Mouse (Mus musculus): Measurements from ENCODE around the gene Pnma1.

Gene Pnma1

DNA sequence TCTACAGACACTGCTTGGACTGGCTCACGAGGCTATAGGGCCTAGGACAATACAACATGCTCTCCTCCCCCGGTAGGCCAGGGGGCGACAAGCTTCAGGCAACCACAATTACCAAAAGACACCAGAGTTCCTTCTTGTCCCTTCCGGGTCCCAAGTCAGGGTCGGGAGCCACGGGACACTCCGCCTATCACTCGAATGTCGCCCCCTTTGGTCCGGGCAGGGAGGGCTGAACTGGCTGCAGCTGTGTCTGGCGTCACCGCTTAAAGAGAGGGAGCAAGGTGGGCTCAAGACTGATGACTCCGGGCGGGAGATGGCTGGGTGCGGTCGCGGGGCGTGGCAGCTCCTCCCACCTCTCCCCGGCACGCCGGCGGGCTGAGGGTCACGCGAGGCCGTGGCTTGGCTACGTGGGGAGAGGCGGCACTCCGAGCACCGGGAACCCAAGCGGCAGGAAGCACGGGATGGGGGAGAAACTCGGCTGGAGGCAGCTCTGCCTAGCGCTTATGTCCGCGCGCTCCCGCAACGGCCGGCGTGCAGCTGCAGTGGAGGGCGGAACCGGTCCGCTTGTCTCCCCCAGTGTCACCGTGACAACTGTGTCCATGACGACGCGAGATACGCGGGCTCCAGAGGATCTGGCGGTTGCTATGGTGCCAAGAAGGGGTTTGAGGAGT lies at the start of gene Pnma1:
Gene Pnma1 (minus strand): TSS at position 536 of the 668 bp plus-strand sequence.
- DNase-seq: peak; percentile 76 to 81

DNA sequence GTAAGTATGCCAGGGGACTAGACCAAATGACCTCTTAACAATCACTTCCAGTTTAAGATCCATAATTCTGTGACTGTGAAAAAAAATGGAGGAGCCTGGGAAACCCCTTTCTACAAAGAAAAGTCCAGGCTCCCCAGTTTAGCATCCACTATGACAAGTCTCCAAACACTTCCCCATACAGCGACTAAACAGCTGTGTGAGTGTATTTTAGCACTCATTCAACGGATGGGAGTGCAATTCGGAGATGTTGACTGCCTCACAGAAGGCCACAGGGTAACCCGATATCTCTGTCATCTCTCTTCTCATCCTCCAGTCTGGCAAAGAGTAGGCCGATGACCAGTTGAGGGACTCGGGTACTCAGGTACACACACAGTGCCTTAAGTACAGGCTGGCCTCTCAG lies 46.9 kb upstream of the Pnma1 start:
- DNase-seq: no peak

DNA sequence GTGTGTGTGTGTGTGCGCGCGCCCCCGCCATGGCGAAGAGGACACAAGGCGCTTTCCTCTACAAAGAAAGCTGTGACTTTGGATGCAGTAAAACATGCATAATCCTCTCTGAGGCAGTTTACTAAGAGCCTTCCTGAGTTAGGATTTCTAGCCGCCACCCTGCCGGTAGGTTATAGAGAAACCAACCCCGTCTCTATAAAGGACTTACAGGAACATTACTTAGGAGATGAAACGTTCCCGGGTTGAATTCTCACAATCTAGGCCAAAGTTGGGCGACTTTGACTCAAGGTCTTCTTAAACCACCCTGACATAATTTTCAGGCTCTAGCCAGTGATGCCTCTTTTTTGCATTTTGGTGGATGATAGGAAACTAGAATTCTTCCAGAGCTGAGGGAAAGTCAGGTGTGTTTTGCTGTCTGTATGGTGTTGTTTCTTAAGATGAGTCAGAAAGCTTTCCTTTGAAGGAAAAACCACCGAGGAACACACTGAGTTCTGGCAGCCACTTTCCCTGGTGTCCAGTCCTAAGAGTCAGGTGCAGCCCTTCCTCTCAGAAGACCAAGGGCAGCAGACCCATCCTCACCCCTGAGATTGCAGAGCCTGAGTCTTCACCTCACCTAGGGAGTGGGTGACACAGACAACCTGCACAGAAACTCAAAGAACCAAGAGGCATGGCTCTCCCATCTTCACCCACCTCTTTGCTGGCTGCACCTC lies 46.3 kb upstream of the Pnma1 start:
- DNase-seq: no peak

DNA sequence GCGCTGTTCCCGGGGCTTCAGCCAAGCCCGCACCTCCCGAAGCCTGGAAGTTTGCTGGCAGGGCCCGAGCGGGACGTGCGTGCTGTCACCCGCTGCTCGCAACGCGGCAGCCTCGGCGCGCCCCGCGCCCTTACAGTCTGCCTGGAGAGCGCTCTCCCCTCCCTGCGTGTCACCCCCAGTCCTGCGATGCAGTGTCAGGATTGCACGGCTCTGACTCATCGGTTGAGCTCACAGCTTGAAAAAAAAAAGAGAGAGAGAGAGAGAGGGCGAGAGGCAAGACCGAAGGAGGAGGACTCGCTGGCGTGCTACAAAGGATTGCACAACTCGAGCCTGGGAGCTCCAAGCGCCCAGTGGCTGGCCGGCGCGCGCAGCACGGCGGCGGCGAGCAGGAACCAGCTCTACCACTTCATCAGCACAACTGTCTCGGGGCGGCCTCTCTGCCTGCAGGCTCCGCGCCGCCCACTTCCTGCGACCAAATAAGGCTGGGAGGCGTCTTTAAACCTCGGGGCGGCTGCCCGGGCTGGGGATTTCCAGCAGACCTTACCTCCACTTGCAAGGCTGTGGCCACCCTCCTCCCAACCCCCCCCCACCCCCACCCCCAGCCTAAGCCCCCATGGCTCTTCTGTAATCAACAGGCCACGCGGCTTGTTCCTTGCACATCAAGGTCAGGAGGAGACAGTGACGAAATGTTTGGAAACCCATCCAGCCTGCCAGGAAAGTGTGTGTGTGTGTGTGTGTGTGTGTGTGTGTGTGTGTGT lies 45.5 kb upstream of the Pnma1 start:
- DNase-seq: peak; percentile 95 to 99

DNA sequence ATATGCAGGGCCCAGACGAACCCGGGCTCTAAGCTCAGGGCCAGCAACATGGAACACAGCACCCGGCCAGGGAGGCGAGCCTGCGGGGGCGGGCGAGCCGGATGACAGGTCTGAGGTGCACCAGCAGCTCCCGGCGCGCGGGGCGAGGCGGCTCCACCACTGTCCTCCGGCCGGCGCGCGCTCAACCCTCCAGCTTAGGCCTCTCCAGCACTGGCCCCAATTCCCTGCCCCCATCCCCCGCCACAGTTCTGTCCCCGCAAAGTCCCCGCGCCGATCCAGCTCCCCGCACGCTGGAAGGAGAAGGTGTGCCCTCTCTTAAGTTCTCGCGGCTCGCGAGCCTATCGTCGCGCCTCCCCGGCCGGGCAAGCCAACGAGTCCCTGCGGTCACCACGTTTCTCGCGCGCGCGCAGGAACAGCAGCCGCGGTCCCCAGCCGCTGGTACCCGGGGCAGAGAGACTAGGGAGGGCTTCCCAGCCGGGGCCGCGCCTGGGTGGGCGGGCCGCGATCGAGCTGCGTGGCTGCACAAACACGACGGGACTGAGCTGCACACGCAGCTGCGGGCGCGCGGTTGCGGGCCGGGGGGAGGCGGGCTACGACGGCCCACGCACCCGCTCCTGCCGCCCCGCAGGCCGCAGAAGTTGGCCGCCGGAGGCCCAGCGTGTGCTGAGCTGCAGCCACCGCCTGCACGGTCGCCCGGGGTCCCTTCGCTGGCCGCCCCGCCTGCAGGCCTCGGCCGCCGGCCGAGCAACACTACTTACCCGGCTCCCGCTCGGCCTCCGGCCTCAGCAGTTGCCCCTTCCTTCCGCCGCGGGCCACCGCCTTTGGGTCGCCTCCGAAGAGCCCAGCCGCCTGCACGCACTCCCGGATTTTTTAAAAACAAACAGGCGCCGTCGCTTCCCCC lies 44.7 kb upstream of the Pnma1 start:
- DNase-seq: peak; percentile 85

DNA sequence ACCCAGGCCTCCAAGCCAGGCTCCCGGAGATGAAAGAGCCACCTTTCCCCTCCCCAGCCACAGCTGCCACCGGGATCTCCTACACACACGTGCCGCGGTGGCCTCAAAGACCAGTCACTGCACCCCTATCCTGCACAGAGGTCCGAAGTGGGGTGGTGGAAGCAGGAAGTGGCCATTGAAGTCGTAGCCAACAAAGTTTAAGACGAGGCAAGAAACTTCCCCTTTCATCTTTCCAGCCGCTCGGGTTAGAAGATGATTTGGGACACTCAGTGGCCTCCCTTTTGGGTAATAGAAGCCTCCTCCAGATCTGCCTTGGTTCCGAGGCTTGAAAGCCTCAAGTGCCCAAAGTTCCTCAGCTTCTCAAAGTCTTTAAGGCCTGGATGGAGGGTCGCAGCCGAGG lies 44.0 kb upstream of the Pnma1 start:
- DNase-seq: peak in 1 of 2 experiments; percentile 47

DNA sequence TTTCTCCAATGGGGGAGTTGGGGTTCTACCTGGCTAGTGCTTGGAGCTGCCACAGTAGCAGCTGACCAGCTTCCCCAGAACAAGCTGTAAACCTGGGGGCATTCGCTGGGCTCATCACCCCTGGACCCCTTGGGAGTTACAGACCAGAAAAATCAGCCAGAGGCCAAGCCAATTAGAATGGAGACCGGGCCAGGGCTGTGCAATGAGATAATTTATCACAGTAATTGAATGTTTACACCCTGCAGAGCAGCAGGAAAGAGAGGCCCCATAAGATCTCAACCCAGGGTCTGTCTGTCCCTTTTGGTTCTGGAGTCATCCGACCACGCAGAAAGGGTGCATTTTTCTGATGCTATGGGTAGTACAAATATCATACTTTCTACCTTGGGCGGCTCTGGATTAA lies 43.5 kb upstream of the Pnma1 start:
- DNase-seq: no peak

DNA sequence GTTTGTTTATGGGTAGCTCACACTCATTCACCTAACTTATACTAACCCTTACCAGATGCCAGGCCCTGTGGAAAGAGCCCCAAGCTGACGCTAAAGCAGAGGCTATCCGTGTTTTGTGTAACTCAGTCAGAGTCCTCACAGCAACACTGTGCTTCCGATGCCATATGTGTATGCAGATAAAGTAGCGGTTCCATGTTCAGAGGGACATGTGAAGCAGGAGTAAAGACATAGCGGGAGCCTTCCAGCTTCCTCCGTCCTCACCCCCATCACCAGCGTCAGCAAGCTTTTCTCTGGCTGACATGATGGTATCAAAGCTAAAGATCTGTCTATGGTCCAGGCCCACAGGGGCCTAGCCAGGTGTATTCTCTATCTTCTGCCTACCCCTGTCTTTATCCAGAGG lies 42.9 kb upstream of the Pnma1 start:
- no peak for DNase-seq

DNA sequence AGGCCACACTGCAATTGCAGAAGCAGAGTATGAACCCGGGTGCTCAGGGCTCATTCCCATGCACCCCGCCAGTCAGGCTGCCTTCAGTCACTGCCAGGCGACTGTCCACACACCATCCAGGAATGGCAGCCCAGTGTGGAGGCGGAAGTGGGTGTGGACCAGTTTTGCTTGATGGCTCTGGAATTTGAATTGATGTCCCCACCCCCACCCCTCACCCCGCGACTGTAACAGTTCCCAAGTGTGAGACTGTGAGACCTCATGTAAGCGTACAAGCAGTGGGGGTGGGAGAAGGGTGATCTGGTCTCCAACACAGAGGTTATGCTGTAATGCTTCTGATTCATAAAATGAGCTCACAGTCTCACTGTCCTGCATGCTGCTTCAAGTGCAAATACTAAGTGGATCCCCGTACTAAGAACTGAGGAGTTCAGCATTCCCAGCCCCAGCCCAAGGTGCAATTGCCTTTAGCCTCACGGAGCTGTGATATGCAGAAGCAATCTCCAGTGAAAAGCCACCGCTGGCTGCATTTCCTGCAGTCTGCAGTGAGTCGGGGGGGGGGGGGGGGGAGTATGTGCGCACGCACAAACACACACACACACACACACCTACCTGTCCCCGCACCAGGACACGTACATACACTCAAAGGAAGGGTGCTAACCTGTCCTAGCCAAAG lies 42.0 kb upstream of the Pnma1 start:
- peak in 1 of 2 experiments; percentile 74 for DNase-seq

DNA sequence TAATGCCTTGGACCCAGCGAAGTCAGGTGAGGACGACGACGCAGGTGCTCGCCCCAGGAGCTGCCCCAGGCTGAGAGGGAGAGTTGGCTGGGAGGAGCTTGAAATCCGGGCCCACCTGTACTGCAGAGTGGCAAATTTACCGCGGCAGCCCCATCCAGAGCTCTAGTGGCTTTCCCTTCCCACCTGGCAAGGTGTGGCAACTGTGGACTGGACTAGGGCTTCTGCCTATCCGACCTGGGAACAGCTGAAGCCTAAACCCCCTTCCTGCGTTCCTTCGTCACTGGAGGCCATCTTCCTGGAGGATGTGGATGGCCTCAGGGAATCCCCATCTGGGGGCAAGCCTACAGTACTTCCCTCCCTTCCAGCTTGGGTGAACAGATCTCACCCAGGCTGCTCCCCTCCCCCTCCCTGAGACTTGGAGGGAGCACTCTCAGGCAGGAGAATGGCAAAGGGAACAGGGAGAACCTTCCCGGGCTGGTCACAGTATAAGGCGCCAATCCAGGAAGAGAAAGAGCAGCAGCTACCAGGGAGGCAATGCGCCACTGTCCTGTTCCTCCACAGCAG lies 40.7 kb upstream of the Pnma1 start:
- DNase-seq: no peak

DNA sequence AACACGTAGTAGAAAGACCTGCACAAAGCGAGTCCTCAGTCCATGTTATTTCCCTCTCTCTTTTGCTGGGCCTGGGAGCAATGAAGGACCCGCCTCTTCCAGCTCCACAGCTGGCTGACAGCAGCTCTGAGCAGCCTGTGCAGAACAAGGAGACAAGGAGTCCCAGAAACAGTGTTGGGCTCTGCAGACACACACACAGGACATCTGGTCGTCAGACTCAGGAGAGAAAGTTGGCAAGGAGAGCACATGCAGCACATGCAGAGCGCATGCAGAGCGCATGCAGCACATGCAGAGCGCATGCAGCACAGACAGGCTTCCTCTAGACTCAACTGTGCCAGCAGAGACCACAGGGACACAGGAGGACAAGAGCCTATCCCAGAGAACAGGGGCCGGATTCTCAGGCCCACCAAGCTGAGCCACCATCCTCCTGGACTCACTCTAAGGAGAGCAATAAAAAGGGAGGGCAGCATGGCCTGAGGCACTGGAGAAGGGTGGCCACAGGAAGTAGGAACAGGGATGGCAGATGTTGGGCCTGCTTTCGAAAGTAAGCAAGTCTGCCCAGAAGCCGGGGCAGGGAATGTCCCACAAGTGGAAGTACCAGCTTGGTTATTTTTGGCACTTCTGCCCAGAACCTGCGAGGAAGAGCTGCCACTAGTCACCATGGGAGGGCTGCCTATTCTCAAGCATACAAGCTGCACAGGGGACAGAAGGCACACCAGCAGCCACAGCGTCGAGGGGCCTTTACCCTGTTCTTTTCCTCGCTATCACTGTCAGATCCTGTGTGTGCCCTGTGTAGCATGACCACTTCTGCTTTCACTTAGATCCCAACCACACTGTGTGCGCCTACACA lies 39.7 kb upstream of the Pnma1 start:
- peak in 1 of 2 experiments; percentile 68 for DNase-seq

DNA sequence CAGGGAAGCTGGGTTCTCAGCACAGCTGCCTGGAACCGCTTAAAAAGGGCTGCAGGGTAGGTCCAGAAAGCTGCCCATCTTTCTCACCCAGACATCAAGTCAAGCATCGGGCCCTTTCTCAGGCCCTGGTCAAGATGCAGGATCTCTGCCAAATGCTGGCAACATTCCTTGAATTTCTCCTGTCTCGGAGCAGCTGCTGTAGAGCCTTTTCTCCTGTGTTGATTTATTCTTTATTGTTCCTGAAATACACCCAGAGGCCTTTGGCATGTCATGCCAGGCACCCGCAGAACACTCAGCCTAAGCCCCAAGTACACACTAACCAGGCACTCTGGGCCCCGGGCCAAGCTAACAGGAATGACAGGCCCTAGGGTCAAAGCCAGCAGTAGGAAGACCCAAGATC lies 38.7 kb upstream of the Pnma1 start:
- peak; percentile 80 to 91 for DNase-seq

DNA sequence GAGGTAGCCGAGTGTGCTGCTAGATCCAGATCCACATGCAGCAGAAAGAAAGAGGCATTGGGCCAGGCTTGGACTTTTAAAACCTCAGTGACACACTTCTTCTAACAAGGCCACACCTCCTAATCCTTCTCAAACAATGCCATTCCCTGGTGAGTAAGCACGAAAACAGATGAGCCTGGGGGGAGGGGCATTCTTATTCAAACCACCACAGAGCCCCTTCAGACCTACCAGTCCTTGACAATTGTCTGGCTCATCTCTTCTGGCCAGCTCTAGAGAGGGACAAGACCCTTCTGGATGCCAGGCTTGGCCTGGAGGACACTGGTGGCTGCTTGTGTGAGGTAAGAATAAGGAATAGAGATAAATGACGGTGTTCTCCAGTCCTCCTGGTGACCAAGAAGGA lies 38.2 kb upstream of the Pnma1 start:
- no peak for DNase-seq

DNA sequence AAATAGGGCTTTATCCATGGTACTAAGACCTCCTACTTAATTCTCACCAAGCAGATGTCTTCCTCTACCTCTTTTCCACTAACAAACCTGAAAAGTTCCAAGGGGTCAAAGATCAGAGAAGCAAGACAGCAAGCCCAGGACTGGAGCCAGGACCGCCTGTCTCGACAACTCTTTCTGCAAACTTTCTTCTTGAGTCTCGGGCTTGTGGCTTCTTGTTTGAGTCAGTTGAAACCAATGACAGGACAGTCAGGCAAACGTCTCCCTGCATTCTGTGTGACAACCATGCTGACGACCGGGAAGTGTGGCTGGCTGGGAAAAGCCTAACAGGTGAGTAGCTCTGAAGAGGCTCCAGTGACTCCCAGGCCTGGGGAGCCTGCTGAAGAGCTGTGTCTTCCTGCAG lies 37.3 kb upstream of the Pnma1 start:
- DNase-seq: no peak

DNA sequence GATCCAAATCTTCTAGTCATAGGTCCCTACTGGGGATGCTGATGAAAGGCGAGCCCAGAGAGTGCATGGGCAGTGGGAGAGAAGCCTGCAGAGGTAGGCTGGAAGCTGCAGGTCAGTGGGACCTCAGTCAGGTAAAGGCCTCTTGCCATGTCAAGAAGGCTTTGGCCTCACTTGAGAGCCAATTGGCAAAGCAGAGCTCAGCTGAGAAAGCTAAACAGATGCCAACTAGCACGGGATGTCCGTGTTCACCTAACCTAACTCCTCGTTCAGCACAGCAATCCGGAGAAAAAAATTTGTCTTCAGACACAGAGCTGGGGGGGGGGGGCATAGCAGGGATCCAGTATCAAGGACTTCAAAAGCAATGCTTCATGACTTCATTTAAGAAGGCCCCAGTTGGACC lies 36.7 kb upstream of the Pnma1 start:
- no peak for DNase-seq

DNA sequence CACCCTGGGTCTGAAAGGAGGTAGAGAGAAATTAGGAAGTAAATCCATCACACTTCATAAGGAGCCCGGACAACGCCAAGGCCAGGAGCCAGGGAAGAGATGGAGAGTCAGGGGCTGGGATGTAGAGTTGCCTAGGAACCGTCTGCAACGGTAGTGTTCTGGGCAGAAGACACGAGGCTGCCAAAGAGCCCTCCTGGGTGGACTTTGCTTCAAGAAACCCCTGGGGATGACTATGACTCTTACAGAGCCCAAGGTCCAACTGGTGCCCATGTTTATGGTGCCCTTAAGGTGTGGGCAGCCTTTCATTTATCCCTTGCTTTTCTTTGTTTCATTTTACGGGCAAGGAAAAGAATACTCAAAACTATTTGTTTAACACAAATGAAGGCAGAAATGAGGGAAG lies 33.7 kb upstream of the Pnma1 start:
- no peak for DNase-seq

DNA sequence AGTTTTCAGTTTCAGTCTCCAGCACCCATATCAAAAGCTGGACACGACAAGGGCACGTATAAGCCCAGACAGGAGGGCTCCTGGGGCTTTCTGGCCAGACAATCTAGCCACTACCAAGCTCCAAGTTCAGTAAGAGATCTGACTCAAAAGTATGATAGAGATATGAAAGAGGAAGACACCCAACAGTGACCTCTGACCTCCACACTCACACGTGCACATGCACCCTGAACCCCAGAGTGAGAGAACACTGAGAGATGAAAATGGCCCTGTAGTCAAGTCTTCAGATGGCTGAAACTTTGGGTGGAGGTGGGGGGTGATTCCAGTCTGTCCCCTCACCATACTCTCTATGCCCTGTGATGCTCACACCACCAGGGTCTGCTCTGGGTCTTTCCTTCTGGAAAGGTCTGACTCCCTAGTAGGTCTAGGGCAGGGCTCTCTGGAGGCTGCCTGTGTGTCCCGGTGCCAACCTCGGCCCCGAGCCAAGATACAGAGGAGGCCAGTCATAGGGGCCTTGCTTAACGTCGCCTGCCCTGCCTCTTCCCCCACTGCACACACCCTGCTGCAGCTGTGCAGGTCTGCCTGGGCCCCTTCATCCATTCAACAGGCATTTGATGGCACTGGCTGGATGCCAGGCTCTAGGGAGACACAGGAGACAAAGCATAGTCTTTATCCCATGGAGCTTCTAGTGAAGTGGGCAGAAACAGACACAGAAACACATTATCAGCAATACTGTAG lies 32.6 kb upstream of the Pnma1 start:
- peak; percentile 85 to 93 for DNase-seq

DNA sequence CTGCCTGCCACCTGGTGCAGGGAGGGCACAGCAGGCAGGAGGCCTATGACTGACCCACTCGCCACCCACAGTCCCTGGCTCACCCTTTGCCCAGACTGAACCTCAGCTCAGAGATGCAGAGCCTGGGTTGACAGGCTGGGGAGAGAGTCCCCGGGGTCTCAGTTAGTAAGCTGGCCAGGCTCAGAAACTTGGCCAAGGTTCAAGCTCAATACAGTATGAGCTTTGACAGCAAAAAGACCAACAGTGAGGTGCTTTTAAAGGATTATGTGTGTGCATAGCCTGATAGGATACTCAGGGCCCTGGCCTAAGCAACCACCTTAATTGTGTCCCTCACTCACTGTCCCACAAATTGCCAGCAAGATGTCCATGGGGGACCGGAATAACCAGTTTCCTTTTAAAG lies 31.8 kb upstream of the Pnma1 start:
- no peak for DNase-seq

DNA sequence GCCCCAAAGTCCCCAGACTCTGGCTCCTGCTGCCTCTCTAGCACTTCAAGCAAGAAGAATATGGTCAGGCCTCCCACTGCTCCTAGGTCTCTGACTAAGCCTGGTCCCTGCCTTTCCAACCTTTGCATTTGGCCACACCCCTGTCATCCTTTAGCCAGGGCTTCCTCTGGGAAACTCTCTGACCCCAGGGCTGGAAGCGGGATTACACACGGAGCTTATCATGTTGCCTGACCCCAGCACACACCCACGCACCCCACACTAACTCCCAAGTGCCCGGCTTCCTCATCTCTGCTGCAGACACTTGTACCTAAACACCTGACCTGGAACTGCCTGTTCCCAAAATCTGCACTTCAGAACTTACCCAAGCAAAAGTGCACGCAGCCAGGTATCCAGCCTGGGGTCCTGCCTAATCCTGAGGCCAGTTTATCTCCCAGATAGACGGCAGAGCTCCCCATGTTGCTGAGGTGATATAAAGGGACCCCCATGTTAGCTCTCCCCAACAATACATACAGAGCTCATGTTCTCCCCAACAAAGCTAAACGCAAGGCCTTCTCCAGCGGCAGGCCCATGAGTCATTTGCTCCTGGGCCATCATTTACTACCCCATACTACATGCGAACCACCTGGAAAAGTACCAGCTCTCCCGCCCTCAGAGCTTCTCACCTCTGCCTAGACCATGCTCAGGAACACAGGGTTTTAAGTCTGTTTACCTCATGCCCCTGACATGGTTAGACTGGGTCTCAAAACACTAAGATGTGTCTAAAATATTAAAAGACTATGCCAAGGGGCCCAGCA lies 30.6 kb upstream of the Pnma1 start:
- no peak for DNase-seq
